Mouse (Mus musculus) liver, adult (tissue): Measurements from ENCODE around the gene Cyb5rl.

Experiments used
- GATA4 ChIP-seq: IDR thresholded peaks from 2 replicates; pipeline ENCODE4 v1.6.1; 2014; ENCODE audit warnings: mild to moderate bottlenecking, low read length; ENCODE audit not compliant: insufficient replicate concordance

Gene Cyb5rl

GRCm38 (mm10) chr4:107048568-107049162 lies 18.1 kb upstream of the Cyb5rl start:
- TF ChIP-seq GATA4: no peak

- TF ChIP-seq GATA4: no peak
These were observed 14.9 kb upstream of the Cyb5rl start for GRCm38 (mm10) chr4:107051889-107052288.

DNA sequence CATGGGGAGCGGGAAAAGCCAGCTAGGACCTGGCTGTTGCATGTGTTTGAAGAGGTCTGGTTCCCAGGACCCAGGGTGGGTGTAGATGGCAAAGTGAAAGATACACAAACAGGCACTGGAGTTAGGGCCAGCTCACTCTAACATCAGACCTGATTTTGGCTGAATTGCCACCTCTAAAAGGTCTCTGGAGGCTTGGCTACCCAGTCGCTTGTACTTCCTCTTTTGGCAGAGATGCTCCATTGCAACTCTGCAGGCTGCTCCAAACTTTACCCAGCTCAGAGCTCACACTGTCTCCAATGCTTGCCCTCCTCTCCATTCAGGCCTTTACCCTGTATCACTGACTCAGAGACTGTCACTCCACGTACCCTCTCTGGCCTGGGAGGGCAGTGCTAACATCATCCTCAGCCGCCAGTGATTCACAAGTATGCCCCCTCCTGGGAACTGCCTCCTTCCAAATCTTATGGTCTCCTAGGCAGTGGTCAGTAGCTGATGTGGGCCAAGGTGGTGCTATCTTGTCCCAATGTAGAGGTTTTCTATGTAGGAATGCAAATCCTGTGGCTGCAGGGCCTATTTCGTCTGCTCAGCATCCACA lies 13.7 kb upstream of the Cyb5rl start:
- TF ChIP-seq GATA4: no peak

- TF ChIP-seq GATA4: no peak
These were observed 10.7 kb upstream of the Cyb5rl start for GRCm38 (mm10) chr4:107056088-107056487.

- TF ChIP-seq GATA4: no peak
These were observed 8.4 kb upstream of the Cyb5rl start for GRCm38 (mm10) chr4:107058346-107058745.

- no peak for TF ChIP-seq GATA4
These were observed 8.0 kb upstream of the Cyb5rl start for GRCm38 (mm10) chr4:107058781-107059180.

GRCm38 (mm10) chr4:107061560-107061959 lies 5.2 kb upstream of the Cyb5rl start:
- TF ChIP-seq GATA4: no peak

DNA sequence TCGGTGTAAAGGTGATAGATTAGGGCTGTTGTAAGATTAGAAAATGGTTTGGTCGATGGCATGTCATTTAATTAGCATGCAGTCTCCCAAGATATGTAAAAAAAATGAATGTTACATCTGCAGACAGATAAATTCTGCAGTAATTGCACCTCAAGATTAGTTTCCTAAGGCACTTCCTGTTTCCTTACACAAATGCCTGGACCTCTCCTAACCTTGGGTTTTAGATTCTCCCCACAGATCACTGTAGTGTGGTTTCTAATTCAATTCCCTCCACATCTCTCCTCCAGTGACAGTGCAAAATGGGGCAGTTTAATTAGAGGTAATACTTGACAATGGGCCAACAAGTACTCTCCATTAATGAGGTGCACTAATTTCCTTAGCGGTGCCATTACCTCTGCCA lies 3.6 kb upstream of the Cyb5rl start:
- no peak for TF ChIP-seq GATA4

GRCm38 (mm10) chr4:107064394-107065098 lies 2.2 kb upstream of the Cyb5rl start:
- TF ChIP-seq GATA4: no peak

- TF ChIP-seq GATA4: no peak
These were observed 508 bp downstream of the Cyb5rl start for GRCm38 (mm10) chr4:107067151-107067840.

- TF ChIP-seq GATA4: no peak
These were observed 5.6 kb downstream of the Cyb5rl start for GRCm38 (mm10) chr4:107072343-107072742.

GRCm38 (mm10) chr4:107075456-107075855 lies 8.7 kb downstream of the Cyb5rl start:
- no peak for TF ChIP-seq GATA4

GRCm38 (mm10) chr4:107078894-107079293 lies 12.1 kb downstream of the Cyb5rl start:
- no peak for TF ChIP-seq GATA4

GRCm38 (mm10) chr4:107079716-107080115 lies 12.9 kb downstream of the Cyb5rl start:
- no peak for TF ChIP-seq GATA4

DNA sequence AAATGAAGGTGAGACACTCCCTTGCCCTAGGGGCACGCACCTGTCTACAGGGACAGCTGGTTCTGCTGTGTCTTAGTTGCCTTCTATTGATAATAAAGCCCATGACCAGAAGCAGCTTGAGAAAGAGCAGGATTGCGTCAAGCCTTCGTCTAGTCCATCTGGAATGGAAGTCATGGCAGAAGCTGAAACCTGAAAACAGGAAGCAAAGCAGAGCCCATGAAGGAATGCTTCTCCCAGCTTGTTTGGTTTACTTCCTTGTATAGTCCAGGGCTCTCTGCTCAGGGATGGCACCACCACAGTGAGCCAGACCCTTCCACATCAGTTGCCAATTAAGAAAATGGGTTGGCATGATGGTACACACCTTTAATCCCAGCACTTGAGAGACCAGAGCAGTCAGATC lies 15.4 kb downstream of the Cyb5rl start:
- no peak for TF ChIP-seq GATA4

DNA sequence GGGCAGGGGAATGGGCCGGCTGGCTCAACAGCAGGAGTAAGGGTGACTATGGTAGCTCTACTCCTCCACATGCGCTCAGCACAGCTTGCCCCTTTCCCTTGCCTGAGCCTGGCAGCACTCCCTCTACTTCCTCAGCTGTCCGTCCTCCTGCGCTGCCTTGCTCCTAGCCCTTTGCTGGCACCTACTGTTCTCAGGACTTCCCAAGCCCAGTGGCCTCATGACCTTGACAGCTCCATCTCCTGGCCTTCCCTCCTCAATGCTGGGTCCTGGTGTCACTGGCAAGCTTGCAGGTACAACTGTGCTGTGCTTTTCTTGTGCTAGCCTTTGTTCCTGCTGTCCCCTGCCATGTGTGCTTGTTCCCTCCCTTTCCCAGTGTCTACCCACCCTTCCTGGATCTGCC lies 16.3 kb downstream of the Cyb5rl start:
- no peak for TF ChIP-seq GATA4
